Mouse (Mus musculus) intestine, embryonic 16.5 days (tissue): ENCODE results near the gene Plpp2. TPM values are rescaled to one million over a fixed set of nuclear protein-coding genes. Genes with fewer than 3 reads are reported as not detected.

Experiments
- microRNA-seq: library from miRNA; unstranded; fragments of <30 nt; microRNA quantifications from one replicate; pipeline ENCODE4, GENCODE M21; 2016
- polyA plus RNA-seq: library from polyadenylated mRNA; unstranded; fragments of >200 nt; fragmentation: Nextera tagmentation; extraction: Ambion mirVana; gene quantifications from 2 replicates; pipeline ENCODE4 v1.2.1, GENCODE M21; 2015

Gene Plpp2
- polyA plus RNA-seq, 1 experiment from 2014 or later, result 140 TPM

Small RNA genes within 50 kb of the gene (microRNA-seq; reads per million reads assigned to microRNA genes)
- gene Mir6909, result 1.4 reads per million

Other genes with a start within 250 kb of the Plpp2 start
- gene Vmn2r82, start 177.3 kb downstream of the Plpp2 start, polyA plus RNA-seq, result not detected in 2 replicates
- not detected in 2 replicates for gene Vmn2r83, start 65.1 kb downstream of the Plpp2 start, polyA plus RNA-seq
- gene Mier2, start 21.4 kb upstream of the Plpp2 start, polyA plus RNA-seq, result 36.7 and 38.4 TPM in 2 replicates
- not detected in 2 replicates for gene Theg, start 53.5 kb upstream of the Plpp2 start, polyA plus RNA-seq
- 0.02 and 0.07 TPM in 2 replicates for gene C2cd4c, start 80.2 kb upstream of the Plpp2 start, polyA plus RNA-seq
- gene Shc2, start 104.1 kb upstream of the Plpp2 start, polyA plus RNA-seq, result 1.1 and 2.5 TPM in 2 replicates
- not detected in 2 replicates for gene Odf3l2, start 111.9 kb upstream of the Plpp2 start, polyA plus RNA-seq
- 27.4 and 31.8 TPM in 2 replicates for gene Madcam1, start 130.8 kb upstream of the Plpp2 start, polyA plus RNA-seq
- 56.8 and 64.4 TPM in 2 replicates for gene Tpgs1, start 135.6 kb upstream of the Plpp2 start, polyA plus RNA-seq
- 120 and 128 TPM in 2 replicates for gene Cdc34, start 148.4 kb upstream of the Plpp2 start, polyA plus RNA-seq
- gene Gzmm, start 155.2 kb upstream of the Plpp2 start, polyA plus RNA-seq, result 0.21 and 0.56 TPM in 2 replicates
- 1,158 and 1,189 TPM in 2 replicates for gene Bsg, start 170.7 kb upstream of the Plpp2 start, polyA plus RNA-seq
- gene Hcn2, start 182.8 kb upstream of the Plpp2 start, polyA plus RNA-seq, result 0.04 TPM in 1 of 2 replicates, not detected in the other
- gene Polrmt, start 212.8 kb upstream of the Plpp2 start, polyA plus RNA-seq, result 38.8 and 40.5 TPM in 2 replicates
- gene Fgf22, start 221.3 kb upstream of the Plpp2 start, polyA plus RNA-seq, result 0.26 TPM in 1 of 2 replicates, not detected in the other
- 39.7 and 56.6 TPM in 2 replicates for gene Rnf126, start 233.2 kb upstream of the Plpp2 start, polyA plus RNA-seq
- 15.1 and 16.6 TPM in 2 replicates for gene Fstl3, start 243.5 kb upstream of the Plpp2 start, polyA plus RNA-seq